Mouse (Mus musculus) hematopoietic stem cell, adult 5-6 weeks (primary cell): ENCODE data around the gene Gm6176. TPM values are rescaled to one million over a fixed set of nuclear protein-coding genes. Genes with fewer than 3 reads are reported as not detected.
"Not testable (repeated sequence)": the region's sequence is repeated elsewhere in the genome, so short reads cannot be mapped to it uniquely, and the experiment has no call there.

ENCODE experiments used
- ATAC-seq, 2 experiments: fragments of 125-278 bp in 1 of 2; replicated peaks in 1 of 2; 2 replicates each; pipeline ENCODE4 v1.8.0; 2016 to 2017; ENCODE audit warnings: inconsistent platforms in 2 of 2, mild to moderate bottlenecking in 2 of 2, moderate number of reproducible peaks in 2 of 2, low read depth in 1 of 2, moderate TSS enrichment in 1 of 2; ENCODE audit not compliant: low FRiP score in 2 of 2, poor library complexity in 2 of 2, severe bottlenecking in 2 of 2, insufficient read depth in 1 of 2, low TSS enrichment in 1 of 2
- total RNA-seq: library from RNA; stranded (forward); fragments of 172-1452, 232-1000 nt; gene quantifications from 2 replicates; pipeline ENCODE4 v1.2.3, GENCODE M21; 2017

Gm6176 gene
- total RNA-seq = not detected in 2 replicates

- not testable (repeated sequence) for ATAC-seq
Observed at GRCm38 (mm10) chr7:22056205-22056604, at the start of gene Gm6176. Gene Gm6176, minus strand, starts transcription at chr7:22056305.

- ATAC-seq = not testable (repeated sequence)
Observed at GRCm38 (mm10) chr7:22068757-22069156, 12.7 kb upstream of the Gm6176 start, which contains the start of gene Vmn1r139. Gene Vmn1r139, plus strand, starts transcription at chr7:22069057.

GRCm38 (mm10) chr7:22028797-22029196 lies 27.3 kb downstream of the Gm6176 start, which contains the start of gene Vmn1r138:
Gene Vmn1r138, minus strand, starts transcription at chr7:22028897.
- not testable (repeated sequence) for ATAC-seq

Other genes starting within 250 kb of the Gm6176 start
- not detected in 2 replicates for gene Vmn1r135, start 224.0 kb downstream of the Gm6176 start, total RNA-seq
- not detected in 2 replicates for gene Gm5725, start 212.0 kb downstream of the Gm6176 start, total RNA-seq
- not detected in 2 replicates for gene Gm5891, start 135.0 kb downstream of the Gm6176 start, total RNA-seq
- gene Vmn1r137, start 61.7 kb downstream of the Gm6176 start, total RNA-seq = not detected in 2 replicates
- gene Vmn1r138, start 27.4 kb downstream of the Gm6176 start, total RNA-seq = not detected in 2 replicates
- gene Vmn1r139, start 12.8 kb upstream of the Gm6176 start, total RNA-seq = not detected in 2 replicates
- gene Gm16451, start 61.9 kb upstream of the Gm6176 start, total RNA-seq = not detected in 2 replicates
- gene Gm10666, start 78.4 kb upstream of the Gm6176 start, total RNA-seq = not detected in 2 replicates
- gene Vmn1r142, start 107.7 kb upstream of the Gm6176 start, total RNA-seq = not detected in 2 replicates
- gene Vmn1r143, start 133.1 kb upstream of the Gm6176 start, total RNA-seq = not detected in 2 replicates
- gene Gm8653, start 145.0 kb upstream of the Gm6176 start, total RNA-seq = not detected in 2 replicates
- gene Gm8453, start 173.2 kb upstream of the Gm6176 start, total RNA-seq = not detected in 2 replicates